In the genomic region with DNA sequence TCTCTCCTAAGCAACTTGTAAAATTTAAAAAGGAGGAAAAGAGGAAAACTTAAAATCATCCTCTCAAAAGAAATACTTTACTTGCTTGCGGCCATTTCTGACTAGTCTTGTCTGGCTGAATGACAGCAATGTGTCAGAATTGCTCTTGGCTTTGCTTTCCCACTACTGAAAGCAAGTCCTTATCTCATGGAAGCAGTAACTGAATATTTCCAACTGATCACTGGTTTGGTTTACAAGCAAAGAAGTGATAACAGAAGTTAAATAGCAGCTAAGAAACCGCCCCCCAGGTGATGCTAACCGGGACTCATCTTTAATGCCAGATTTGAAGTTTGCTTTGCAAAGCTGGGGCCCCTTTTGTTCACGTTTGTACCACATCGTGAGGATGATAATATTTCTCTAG, we compare ENCODE assay signal across 26 mouse cellular contexts. TPM values are rescaled to one million over a fixed set of nuclear protein-coding genes. Genes with fewer than 3 reads are reported as not detected.
DNase-seq lines count a peak whose midpoint lies in the region; ATAC-seq and TF ChIP-seq lines count a peak whose summit lies in the region.
"Had no signal": no experiment of that assay in that cellular context is flagged by ENCODE, and none has a peak within 500 bp of the region (broad histone marks: within the 10 kb centered on the region; RNA-seq: fewer than 3 reads in every experiment).

No protein-coding gene starts in this region.

- no peaks in the 10 kb centered on the region for H3K9me3 ChIP-seq in liver, postnatal 0 days (ENCODE audit: low read length)
- H3K9me3 ChIP-seq in MEL (replicated peaks; ENCODE audit: insufficient read depth, low read length) = no peaks in the 10 kb centered on the region
- H3K9me3 ChIP-seq in hindbrain, embryonic 10.5 days = no peaks in the 10 kb centered on the region
- H3K9me3 ChIP-seq: embryonic facial prominence, embryonic 10.5 days; embryonic facial prominence, embryonic 13.5 days; forebrain, embryonic 13.5 days; hindbrain, embryonic 13.5 days had no signal

- WGBS in liver, postnatal 0 days (ENCODE audit: insufficient replicate concordance) = 46% methylated on average over 5 of the region's 5 CpGs
- 75% methylated on average over 5 of the region's 5 CpGs for WGBS in hindbrain, embryonic 10.5 days

- peaks cover 16% of the 10 kb centered on the region for H3K4me1 ChIP-seq in liver, postnatal 0 days (ENCODE audit: insufficient read depth)
- H3K4me1 ChIP-seq in MEL (ENCODE audit: control insufficient read depth in 1 of 2, insufficient read depth in 2 of 2, low read length in 2 of 2) = peaks cover 10 to 23% of the 10 kb centered on the region in 2 experiments
- H3K4me1 ChIP-seq in hindbrain, embryonic 10.5 days (replicated peaks) = peaks cover 21% of the 10 kb centered on the region

- H3K27ac ChIP-seq in liver, postnatal 0 days (ENCODE audit: low read depth) = no peak overlapping the region
- peak overlapping the region; percentile 56; the same call in 1 of the 2 replicates for H3K27ac ChIP-seq in MEL (ENCODE audit: control insufficient read depth, low read depth, low read length)
- H3K27ac ChIP-seq in hindbrain, embryonic 10.5 days = no peak overlapping the region
- H3K27ac ChIP-seq: embryonic facial prominence, embryonic 10.5 days; embryonic facial prominence, embryonic 13.5 days; forebrain, embryonic 13.5 days; gastrocnemius, adult 2 months; hindbrain, embryonic 13.5 days had no signal

- H3K4me3 ChIP-seq in liver, postnatal 0 days (ENCODE audit: low read depth, low read length) = no peak overlapping the region
- H3K4me3 ChIP-seq in MEL (ENCODE audit: control insufficient read depth in 1 of 2, insufficient read depth in 1 of 2, low read depth in 2 of 2, low read length in 2 of 2) = no peak overlapping the region
- H3K4me3 ChIP-seq in hindbrain, embryonic 10.5 days = no peak overlapping the region
- H3K4me3 ChIP-seq: embryonic facial prominence, embryonic 10.5 days; embryonic facial prominence, embryonic 13.5 days; erythroblast, embryonic 14.5 days; forebrain, embryonic 13.5 days; gastrocnemius, adult 2 months; hindbrain, embryonic 13.5 days had no signal

- H3K36me3 ChIP-seq in liver, postnatal 0 days (replicated peaks; ENCODE audit: insufficient read depth, low read length) = peaks cover 4% of the 10 kb centered on the region; the same call in 1 of the 2 replicates
- peaks cover 0 to 27% of the 10 kb centered on the region in 2 experiments; a peak in 2 of 4 replicates for H3K36me3 ChIP-seq in MEL (ENCODE audit: control insufficient read depth in 1 of 2, insufficient read depth in 2 of 2, low read length in 2 of 2)
- H3K36me3 ChIP-seq in hindbrain, embryonic 10.5 days = peaks cover 7% of the 10 kb centered on the region; the same call in 1 of the 2 replicates
- H3K36me3 ChIP-seq: embryonic facial prominence, embryonic 13.5 days had no signal

- H3K4me2 ChIP-seq in liver, postnatal 0 days (ENCODE audit: low read depth, low read length) = no peak overlapping the region
- H3K4me2 ChIP-seq: embryonic facial prominence, embryonic 13.5 days; forebrain, embryonic 13.5 days; heart, embryonic 11.5 days; hindbrain, embryonic 13.5 days had no signal

- no peak for DNase-seq in liver, postnatal 0 days
- DNase-seq in liver (no peak), MEL (ENCODE audit: low read depth, low spot score) (peak; percentile 85)
- peak; percentile 14 for DNase-seq in c-Kit-positive CD71-positive TER-119-positive erythroid progenitor cells, embryonic 14.5 days (ENCODE audit: low spot score)
- DNase-seq in left cerebral cortex, adult 18-20 months (ENCODE audit: low spot score in 2 of 2) = no peak
- DNase-seq in hindbrain, embryonic 10.5 days (ENCODE audit: low spot score) = no peak
- DNase-seq: adrenal gland, postnatal 10 days; adrenal gland, postnatal 36 days; cerebellum, adult 11-12 months; cerebellum, adult 8-10 months; cerebellum, postnatal 10 days; cerebellum, postnatal 36 days; embryo, embryonic 11 days; gastrocnemius, adult 2 months; gastrocnemius, postnatal 14 days; heart, adult 11 months had no signal

- no peak for TF ChIP-seq CTCF in liver, postnatal 0 days (IDR thresholded peaks at IDR 0.05; ENCODE audit: low read depth)
- no peak for TF ChIP-seq CTCF in MEL (IDR thresholded peaks at IDR 0.05 in 2 of 3, conservative IDR thresholded peaks at IDR 0.05 in 1 of 3; ENCODE audit: control insufficient read depth in 1 of 3, insufficient read depth in 1 of 3, low read depth in 2 of 3, low read length in 3 of 3, poor library complexity in 1 of 3, severe bottlenecking in 1 of 3)

- H3K9ac ChIP-seq in liver, postnatal 0 days (replicated peaks) = no peak overlapping the region
- H3K9ac ChIP-seq in MEL (ENCODE audit: control insufficient read depth, low read depth, low read length, poor library complexity, severe bottlenecking) = no peak overlapping the region; the same call in 1 of the 2 replicates
- H3K9ac ChIP-seq: embryonic facial prominence, embryonic 13.5 days; forebrain, embryonic 13.5 days; hindbrain, embryonic 13.5 days had no signal

- TF ChIP-seq EP300 in liver, postnatal 0 days (IDR thresholded peaks at IDR 0.05; ENCODE audit: low read depth) = peak; percentile 78
- peak; percentile 96 to 98 for TF ChIP-seq EP300 in MEL (IDR thresholded peaks at IDR 0.05; ENCODE audit: low read depth in 1 of 2, low read length in 2 of 2)

- no peak for TF ChIP-seq RAD21 in MEL (IDR thresholded peaks at IDR 0.05; ENCODE audit: low read depth, low read length)

- ATAC-seq in liver, postnatal 0 days = no peak
- ATAC-seq: CD4-positive, CD25-positive, alpha-beta regulatory T cell, adult 4 months; forebrain, embryonic 13.5 days; forebrain, embryonic 16.5 days; hindbrain, embryonic 16.5 days; Patski had no signal

- no peak for TF ChIP-seq POLR2A in MEL (IDR thresholded peaks at IDR 0.05; ENCODE audit: control insufficient read depth in 1 of 2, insufficient read depth in 1 of 2, low read depth in 1 of 2, low read length in 2 of 2, poor library complexity in 1 of 2)

- H3K79me2 ChIP-seq in MEL (ENCODE audit: control insufficient read depth, insufficient read depth, low read length, poor library complexity) = peaks cover 6% of the 10 kb centered on the region

- H3K27me3 ChIP-seq in liver, postnatal 0 days (ENCODE audit: insufficient read depth, low read length) = no peaks in the 10 kb centered on the region
- H3K27me3 ChIP-seq in MEL (ENCODE audit: control insufficient read depth in 1 of 2, insufficient read depth in 2 of 2, low read length in 2 of 2) = no peaks in the 10 kb centered on the region
- H3K27me3 ChIP-seq in hindbrain, embryonic 10.5 days (ENCODE audit: insufficient read depth, poor library complexity, severe bottlenecking) = no peaks in the 10 kb centered on the region
- H3K27me3 ChIP-seq: embryonic facial prominence, embryonic 13.5 days; hindbrain, embryonic 13.5 days had no signal

TF ChIP-seq in MEL, 35 proteins besides CTCF, POLR2A, EP300 and RAD21 (continues in another document):
- no peak for TF ChIP-seq ZMIZ1 (IDR thresholded peaks at IDR 0.05; ENCODE audit: low read depth, low read length)
- TF ChIP-seq TCF12 (IDR thresholded peaks at IDR 0.05; ENCODE audit: low read depth, low read length) = peak; percentile 98
- TF ChIP-seq SMC3 (IDR thresholded peaks at IDR 0.05; ENCODE audit: low read depth, low read length) = no peak
- TF ChIP-seq BHLHE40 (IDR thresholded peaks at IDR 0.05; ENCODE audit: borderline replicate concordance, low read depth, low read length) = no peak; the same call in 1 of the 2 replicates
- TF ChIP-seq NRF1 (IDR thresholded peaks at IDR 0.05; ENCODE audit: insufficient read depth, low read depth, low read length, poor library complexity, severe bottlenecking) = no peak
- no peak for TF ChIP-seq CHD1 (IDR thresholded peaks at IDR 0.05; ENCODE audit: low read depth, low read length)
- TF ChIP-seq MAFK (IDR thresholded peaks at IDR 0.05; ENCODE audit: borderline replicate concordance, low read depth, low read length) = no peak
- 0 out of 2 replicates have a peak, but pooled peaks have one; percentile 47 for TF ChIP-seq TBP (IDR thresholded peaks at IDR 0.05; ENCODE audit: low read depth, low read length)
- no peak for TF ChIP-seq GABPA (IDR thresholded peaks at IDR 0.05; ENCODE audit: low read depth, low read length)
- TF ChIP-seq USF2 (IDR thresholded peaks at IDR 0.05; ENCODE audit: borderline replicate concordance in 1 of 2, insufficient read depth in 1 of 2, low read depth in 1 of 2, low read length in 2 of 2) = no peak
- TF ChIP-seq MYC (IDR thresholded peaks at IDR 0.05; ENCODE audit: low read depth, low read length) = no peak
- peak; percentile 71 for TF ChIP-seq MXI1 (IDR thresholded peaks at IDR 0.05; ENCODE audit: low read depth, low read length)
- TF ChIP-seq TAL1 (IDR thresholded peaks at IDR 0.05; ENCODE audit: low read length) = peak; percentile 75
- no peak for TF ChIP-seq ELF1 (IDR thresholded peaks at IDR 0.05; ENCODE audit: low read depth, low read length)
- TF ChIP-seq ZC3H11A (IDR thresholded peaks at IDR 0.05; ENCODE audit: low read depth, low read length) = no peak
- no peak for TF ChIP-seq USF1 (IDR thresholded peaks at IDR 0.05; ENCODE audit: low read depth, low read length)
- TF ChIP-seq MAZ (IDR thresholded peaks at IDR 0.05; ENCODE audit: low read depth, low read length) = no peak
- TF ChIP-seq JUND (IDR thresholded peaks at IDR 0.05; ENCODE audit: low read depth, low read length) = no peak
- TF ChIP-seq ETS1 (IDR thresholded peaks at IDR 0.05; ENCODE audit: low read depth, low read length) = peak; percentile 93
- TF ChIP-seq ZKSCAN1 (IDR thresholded peaks at IDR 0.05; ENCODE audit: low read depth, low read length) = no peak
- peak; percentile 89 for TF ChIP-seq SIN3A (IDR thresholded peaks at IDR 0.05; ENCODE audit: low read length)
- no peak for TF ChIP-seq CHD2 (IDR thresholded peaks at IDR 0.05; ENCODE audit: low read length)
- TF ChIP-seq HCFC1 (IDR thresholded peaks at IDR 0.05; ENCODE audit: low read depth, low read length) = 0 out of 2 replicates have a peak, but pooled peaks have one; percentile 18
- no peak for TF ChIP-seq E2F4 (IDR thresholded peaks at IDR 0.05; ENCODE audit: borderline replicate concordance, low read depth, low read length)
- TF ChIP-seq RCOR1 (IDR thresholded peaks at IDR 0.05; ENCODE audit: low read depth, low read length) = peak; percentile 99
- no peak for TF ChIP-seq NELFE (IDR thresholded peaks at IDR 0.05; ENCODE audit: low read depth, low read length)
- peak; percentile 95 for TF ChIP-seq MYB (IDR thresholded peaks at IDR 0.05; ENCODE audit: low read depth, low read length)

RNA-seq across cellular contexts. Expression of gene Dnajc19, which starts 2.5 kb away (rescaled TPM):
- polyA plus RNA-seq in liver, postnatal 0 days (2015; fragmentation: Nextera tagmentation; extraction: Ambion mirVana) = 223 and 224 TPM in 2 replicates
- 166 and 169 TPM in 2 replicates for total RNA-seq in MEL (2012; rRNA removed)
- 100 to 1,000 TPM in 1 of 2 experiments, not detected in 1; 143 TPM for polyA plus RNA-seq in MEL (2012; ENCODE audit: insufficient read depth in 1 of 2, insufficient read length in 2 of 2, low read depth in 1 of 2, low replicate concordance in 2 of 2, missing spikeins in 1 of 2)
- total RNA-seq in left cerebral cortex, adult 18-20 months (2021) = 10 to 100 TPM; 51.2 to 60.2 TPM
- 182 and 189 TPM in 2 replicates for polyA plus RNA-seq in hindbrain, embryonic 10.5 days (2016; fragmentation: Nextera tagmentation; extraction: Ambion mirVana)

Comparison
In these comparisons a context has a peak if more than half of its experiments do, and no peak if none do; other contexts are left out.
1. DNase-seq: peak in MEL (single experiment) and c-Kit-positive CD71-positive TER-119-positive erythroid progenitor cells, embryonic 14.5 days (single experiment); none in liver, postnatal 0 days (single experiment), liver (single experiment), left cerebral cortex, adult 18-20 months (0 of 2) and hindbrain, embryonic 10.5 days (single experiment).